Mouse (Mus musculus): ENCODE measurements around the gene Scube3. TPM values are rescaled to one million over a fixed set of nuclear protein-coding genes. Genes with fewer than 3 reads are reported as not detected.
A peak's percentile ranks its signal among the peaks of the same experiment; 100 is the strongest.

The Scube3 gene
- polyA plus RNA-seq, 1 experiment from 2014 or later: 4.6 TPM

DNA sequence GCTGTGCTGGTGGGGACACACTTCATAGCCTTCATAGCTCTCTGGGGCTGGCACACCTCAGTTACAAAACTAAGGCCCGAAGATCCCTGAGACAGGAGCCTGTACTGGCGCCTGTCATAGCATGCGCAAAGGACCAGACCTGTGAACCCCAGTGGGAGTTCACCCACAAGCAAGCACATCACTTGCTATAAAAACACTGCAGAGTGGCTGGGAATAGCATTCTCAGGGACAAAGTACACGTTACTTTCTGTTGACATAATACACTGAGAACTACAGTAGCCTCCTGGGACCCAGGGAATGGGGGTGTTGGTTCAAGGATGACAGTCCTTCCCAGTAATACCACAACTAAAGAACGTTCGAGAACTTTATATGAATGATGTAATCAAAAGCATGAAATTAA, 11.2 kb downstream of the Scube3 start:
- Histone ChIP-seq H3K27ac (replicated peaks) (no peak overlapping the region), H3K4me3 (replicated peaks) (no peak overlapping the region), H3K9ac (replicated peaks) (no peak overlapping the region), H3K9me3 (replicated peaks) (no peaks in the 10 kb centered on the region), H3K36me3 (0 out of 2 replicates have a peak, but pooled peaks cover 5% of the 10 kb centered on the region), H3K4me1 (peaks cover 7% of the 10 kb centered on the region), H3K4me2 (no peak overlapping the region), H3K27me3 (replicated peaks) (no peaks in the 10 kb centered on the region)
- ATAC-seq (ENCODE audit: low FRiP score): no peak
- WGBS: 84% methylated on average over 6 of the region's 6 CpGs

DNA sequence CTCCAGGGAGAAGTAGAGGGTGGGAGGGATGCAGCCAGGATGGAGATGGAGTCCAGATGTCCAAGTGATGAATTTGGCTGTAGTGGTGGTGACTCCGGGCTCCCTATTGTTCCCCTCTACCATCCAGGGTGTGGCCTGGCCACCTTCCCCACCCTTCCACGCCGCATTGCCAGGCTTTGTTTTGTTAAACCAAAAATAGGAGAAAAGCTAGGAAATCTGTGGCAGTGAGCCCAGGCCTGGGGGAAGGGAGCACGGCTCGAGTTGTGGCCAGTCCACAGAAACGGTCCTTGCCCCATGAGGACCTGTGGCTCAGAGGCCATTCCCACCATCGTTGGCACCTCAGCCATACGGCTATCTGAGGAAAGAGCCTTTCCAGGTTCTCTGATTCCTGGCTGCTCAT, 13.0 kb downstream of the Scube3 start:
- Histone ChIP-seq H3K27ac (replicated peaks) (no peak overlapping the region), H3K4me2 (no peak overlapping the region), H3K27me3 (replicated peaks) (no peaks in the 10 kb centered on the region), H3K36me3 (0 out of 2 replicates have a peak, but pooled peaks cover 5% of the 10 kb centered on the region), H3K9ac (replicated peaks) (no peak overlapping the region), H3K9me3 (replicated peaks) (no peaks in the 10 kb centered on the region), H3K4me1 (peaks cover 2% of the 10 kb centered on the region; the same call in 1 of the 2 replicates), H3K4me3 (replicated peaks) (no peak overlapping the region)
- 85% methylated on average over 8 of the region's 8 CpGs for WGBS
- no peak for ATAC-seq (ENCODE audit: low FRiP score)

- WGBS: 35% methylated on average over 10 of the region's 10 CpGs
- H3K36me3 ChIP-seq: peaks cover 8% of the 10 kb centered on the region
- no peak overlapping the region for H3K4me3 ChIP-seq (replicated peaks)
These were observed 18.4 kb downstream of the Scube3 start for GRCm38 (mm10) chr17:28160361-28160760.

DNA sequence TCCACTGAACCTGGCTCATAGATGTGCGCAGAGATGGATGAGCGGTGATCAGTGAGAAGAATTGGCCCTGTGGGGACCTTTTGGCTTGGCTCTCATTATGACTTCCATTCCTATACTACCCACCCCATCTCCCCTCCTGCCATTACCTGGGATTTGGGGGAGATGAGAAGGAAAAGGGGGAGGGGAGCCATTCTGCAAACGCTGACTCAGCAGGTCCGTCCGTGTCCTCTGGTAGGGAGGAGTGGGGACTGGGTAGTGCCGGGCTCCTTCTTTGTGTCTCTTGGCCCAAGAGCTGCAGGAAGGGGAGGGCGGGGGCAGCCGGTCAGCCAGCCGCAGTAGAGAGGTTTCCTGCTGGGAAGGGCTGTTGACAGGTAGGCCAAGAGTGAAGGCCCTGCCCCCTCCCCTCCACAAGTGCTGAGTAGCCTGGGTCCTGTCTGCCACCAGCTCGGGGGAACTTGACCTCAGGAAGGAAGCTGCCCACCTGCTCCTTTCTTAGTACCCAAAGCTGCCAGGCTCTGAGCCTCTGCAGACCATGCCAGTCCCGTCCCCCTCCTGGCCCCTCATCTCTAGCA, 19.5 kb downstream of the Scube3 start:
- Histone ChIP-seq H3K36me3 (peaks cover 12% of the 10 kb centered on the region), H3K27ac (replicated peaks) (no peak overlapping the region; the same call in 1 of the 2 replicates), H3K4me2 (no peak overlapping the region), H3K9ac (replicated peaks) (no peak overlapping the region), H3K9me3 (replicated peaks) (no peaks in the 10 kb centered on the region), H3K4me3 (replicated peaks) (no peak overlapping the region), H3K27me3 (replicated peaks) (no peaks in the 10 kb centered on the region), H3K4me1 (peaks cover 17% of the 10 kb centered on the region)
- WGBS: 22% methylated on average over 9 of the region's 11 CpGs
- ATAC-seq (ENCODE audit: low FRiP score): no peak

More at GRCm38 (mm10) chr17:28160361-28160760, 18.4 kb downstream of the Scube3 start:
- no peak overlapping the region for H3K4me2 ChIP-seq
- H3K9me3 ChIP-seq (replicated peaks): no peaks in the 10 kb centered on the region
- no peak for ATAC-seq (ENCODE audit: low FRiP score)
- 0 out of 2 replicates have a peak overlapping the region, but pooled peaks have one; percentile 17 for H3K9ac ChIP-seq (replicated peaks)
- peaks cover 19% of the 10 kb centered on the region for H3K4me1 ChIP-seq
- H3K27ac ChIP-seq (replicated peaks): no peak overlapping the region
- H3K27me3 ChIP-seq (replicated peaks): no peaks in the 10 kb centered on the region

- Histone ChIP-seq H3K4me3 (replicated peaks) (no peak overlapping the region), H3K4me2 (no peak overlapping the region), H3K9ac (replicated peaks) (no peak overlapping the region), H3K27ac (replicated peaks) (no peak overlapping the region), H3K36me3 (peaks cover 19% of the 10 kb centered on the region), H3K4me1 (peaks cover 17% of the 10 kb centered on the region), H3K27me3 (replicated peaks) (no peaks in the 10 kb centered on the region), H3K9me3 (replicated peaks) (no peaks in the 10 kb centered on the region)
- 7% methylated on average over 6 of the region's 6 CpGs for WGBS
- ATAC-seq (ENCODE audit: low FRiP score): peak; percentile 49; the same call in 1 of the 2 replicates
These were observed 21.7 kb downstream of the Scube3 start for GRCm38 (mm10) chr17:28163666-28164065.

GRCm38 (mm10) chr17:28170460-28171305, 28.7 kb downstream of the Scube3 start:
- Histone ChIP-seq H3K36me3 (peaks cover 16% of the 10 kb centered on the region), H3K4me1 (peaks cover 23% of the 10 kb centered on the region), H3K9ac (replicated peaks) (no peak overlapping the region), H3K27me3 (replicated peaks) (no peaks in the 10 kb centered on the region), H3K4me2 (no peak overlapping the region), H3K4me3 (replicated peaks) (no peak overlapping the region), H3K27ac (replicated peaks) (no peak overlapping the region), H3K9me3 (replicated peaks) (no peaks in the 10 kb centered on the region)
- no peak for ATAC-seq (ENCODE audit: low FRiP score)
- WGBS: 81% methylated on average over 6 of the region's 6 CpGs

DNA sequence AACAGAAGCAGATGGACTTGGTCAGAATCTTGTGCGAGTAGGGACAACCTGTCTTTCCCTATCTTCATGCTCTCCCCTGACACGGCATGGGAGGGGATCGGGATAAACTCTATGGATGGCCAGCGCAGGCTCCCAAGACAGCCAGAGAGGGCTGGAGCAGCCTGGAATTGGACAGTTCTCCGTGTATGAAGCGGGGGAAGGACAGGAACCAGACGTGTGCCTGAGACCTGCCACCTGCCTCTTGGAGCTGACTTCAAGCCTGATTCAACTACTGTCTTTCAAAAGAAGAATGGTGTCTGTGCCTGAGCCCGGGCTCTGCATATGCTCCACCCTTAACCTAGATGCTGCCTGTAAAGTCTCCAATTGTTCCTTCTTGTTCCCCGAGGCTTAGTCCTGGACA, 30.7 kb downstream of the Scube3 start:
- Histone ChIP-seq H3K9me3 (replicated peaks) (no peaks in the 10 kb centered on the region), H3K27ac (replicated peaks) (no peak overlapping the region), H3K27me3 (replicated peaks) (no peaks in the 10 kb centered on the region), H3K4me3 (replicated peaks) (no peak overlapping the region), H3K4me1 (peaks cover 36% of the 10 kb centered on the region), H3K4me2 (no peak overlapping the region), H3K36me3 (peaks cover 7% of the 10 kb centered on the region; the same call in 1 of the 2 replicates), H3K9ac (replicated peaks) (0 out of 2 replicates have a peak overlapping the region, but pooled peaks have one; percentile 3)
- WGBS: 76% methylated on average over 9 of the region's 9 CpGs
- no peak for ATAC-seq (ENCODE audit: low FRiP score)

GRCm38 (mm10) chr17:28176775-28177539, 35.0 kb downstream of the Scube3 start, which contains the start of gene Zfp523:
TSS of gene Zfp523 (plus strand) at chr17:28177129.
- H3K4me2 ChIP-seq: peak within 1 kb of the TSS; percentile 81
- H3K36me3 ChIP-seq: no peaks in the 10 kb centered on the region
- under 1% methylated on average over 69 of the region's 82 CpGs for WGBS
- H3K9me3 ChIP-seq (replicated peaks): no peaks in the 10 kb centered on the region
- no peaks in the 10 kb centered on the region for H3K27me3 ChIP-seq (replicated peaks)
- peak within 1 kb of the TSS; percentile 83 for H3K4me3 ChIP-seq (replicated peaks)
- H3K27ac ChIP-seq (replicated peaks): peak within 1 kb of the TSS; percentile 86
- ATAC-seq (ENCODE audit: low FRiP score): peak; percentile 91
- H3K4me1 ChIP-seq: peaks cover 73% of the 10 kb centered on the region
- peak within 1 kb of the TSS; percentile 96 for H3K9ac ChIP-seq (replicated peaks)

GRCm38 (mm10) chr17:28177540-28178046, 35.7 kb downstream of the Scube3 start:
- Histone ChIP-seq H3K36me3 (no peaks in the 10 kb centered on the region), H3K27ac (replicated peaks) (peak overlapping the region; percentile 86), H3K4me1 (peaks cover 73% of the 10 kb centered on the region), H3K9ac (replicated peaks) (peak overlapping the region; percentile 96), H3K4me2 (peak overlapping the region; percentile 81), H3K4me3 (replicated peaks) (peak overlapping the region; percentile 83), H3K27me3 (replicated peaks) (no peaks in the 10 kb centered on the region), H3K9me3 (replicated peaks) (no peaks in the 10 kb centered on the region)
- peak; percentile 68 for ATAC-seq (ENCODE audit: low FRiP score)
- 8% methylated on average over 17 of the region's 22 CpGs for WGBS

DNA sequence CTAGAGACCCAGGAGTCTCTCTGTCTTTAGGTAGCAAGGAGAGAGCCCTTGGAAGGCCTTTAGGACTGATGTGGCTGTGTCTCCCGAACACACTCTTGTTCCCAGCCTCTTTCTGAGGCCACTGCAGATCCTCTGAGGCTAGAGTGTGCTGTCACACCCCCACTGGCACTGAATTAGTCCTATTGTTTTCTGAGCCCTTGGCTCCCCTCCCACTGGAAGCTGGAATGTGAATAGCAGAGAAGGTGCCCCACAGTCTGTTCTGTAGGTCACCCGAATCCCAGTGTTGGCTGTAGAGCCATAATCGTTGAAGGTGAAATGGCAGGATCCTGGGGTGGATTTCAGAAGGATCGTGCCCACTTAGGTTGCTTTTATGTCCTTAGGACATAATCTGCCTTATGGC, 38.4 kb downstream of the Scube3 start:
- peaks cover 67% of the 10 kb centered on the region for H3K4me1 ChIP-seq

More for the DNA sequence above, 38.4 kb downstream of the Scube3 start:
- Histone ChIP-seq H3K27me3 (replicated peaks) (no peaks in the 10 kb centered on the region), H3K4me2 (no peak overlapping the region), H3K36me3 (no peaks in the 10 kb centered on the region), H3K4me3 (replicated peaks) (no peak overlapping the region), H3K9ac (replicated peaks) (no peak overlapping the region), H3K9me3 (replicated peaks) (no peaks in the 10 kb centered on the region), H3K27ac (replicated peaks) (no peak overlapping the region)
- no peak for ATAC-seq (ENCODE audit: low FRiP score)
- WGBS: 31% methylated on average over 4 of the region's 4 CpGs
